Mouse (Mus musculus) induced T-regulatory cell, adult 2 months (primary cell): Measurements from ENCODE around the gene Rsad1.

ENCODE experiments used
- DNase-seq: peaks from one replicate; pipeline ENCODE4 v3.0.0-alpha.2; 2012; ENCODE audit warnings: low read depth

Rsad1 gene

GRCm38 (mm10) chr11:94491749-94492099 lies 57.3 kb downstream of the Rsad1 start:
- no peak for DNase-seq

GRCm38 (mm10) chr11:94491035-94491748 lies 57.9 kb downstream of the Rsad1 start:
- peak; percentile 25 for DNase-seq
